Mouse (Mus musculus) ovary, adult 18-20 months (tissue): ENCODE data around the gene Cdkal1.

Experiments
- DNase-seq: peaks from one replicate; pipeline ENCODE4 v3.0.0; 2022; ENCODE audit warnings: low spot score, mixed read lengths

The Cdkal1 gene

DNA sequence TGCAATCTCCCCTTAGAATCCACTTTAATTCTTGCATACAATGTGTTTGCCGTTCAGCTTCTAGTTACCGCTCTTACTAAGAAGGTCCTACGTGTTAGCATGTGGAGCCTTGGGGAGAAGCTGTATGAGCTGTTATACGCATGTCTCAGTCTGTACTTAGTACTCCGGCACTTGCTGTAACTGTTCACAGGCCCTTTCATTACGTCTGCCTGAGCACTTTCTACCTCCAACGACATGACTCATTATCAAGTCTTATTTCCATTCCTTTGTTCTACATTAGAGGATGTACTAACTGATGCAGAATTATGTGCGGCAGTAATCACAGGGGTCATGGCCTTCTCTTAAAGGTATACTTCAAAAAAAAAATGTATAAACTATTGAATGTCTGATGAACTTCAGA lies 89.1 kb downstream of the Cdkal1 start:
- no peak for DNase-seq

DNA sequence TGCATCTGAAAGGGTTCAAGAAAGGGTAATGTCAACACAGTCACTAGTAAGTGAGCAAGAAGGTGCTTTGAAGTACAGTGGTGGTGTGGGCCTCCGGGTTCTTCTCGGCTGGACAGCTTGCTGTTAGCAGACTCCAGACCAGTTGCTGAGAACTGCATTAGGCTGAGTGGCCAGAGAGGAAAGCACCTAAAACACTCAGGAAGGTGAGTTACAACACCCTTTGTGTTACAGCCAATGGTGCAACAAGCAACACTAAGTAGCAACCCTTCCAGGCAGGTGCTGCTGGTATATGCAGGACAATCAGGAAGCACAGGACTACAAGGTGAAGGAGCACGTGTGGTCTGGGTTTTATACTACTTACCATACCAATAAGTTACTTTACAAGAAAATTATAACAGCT lies 90.2 kb downstream of the Cdkal1 start:
- DNase-seq = no peak

DNA sequence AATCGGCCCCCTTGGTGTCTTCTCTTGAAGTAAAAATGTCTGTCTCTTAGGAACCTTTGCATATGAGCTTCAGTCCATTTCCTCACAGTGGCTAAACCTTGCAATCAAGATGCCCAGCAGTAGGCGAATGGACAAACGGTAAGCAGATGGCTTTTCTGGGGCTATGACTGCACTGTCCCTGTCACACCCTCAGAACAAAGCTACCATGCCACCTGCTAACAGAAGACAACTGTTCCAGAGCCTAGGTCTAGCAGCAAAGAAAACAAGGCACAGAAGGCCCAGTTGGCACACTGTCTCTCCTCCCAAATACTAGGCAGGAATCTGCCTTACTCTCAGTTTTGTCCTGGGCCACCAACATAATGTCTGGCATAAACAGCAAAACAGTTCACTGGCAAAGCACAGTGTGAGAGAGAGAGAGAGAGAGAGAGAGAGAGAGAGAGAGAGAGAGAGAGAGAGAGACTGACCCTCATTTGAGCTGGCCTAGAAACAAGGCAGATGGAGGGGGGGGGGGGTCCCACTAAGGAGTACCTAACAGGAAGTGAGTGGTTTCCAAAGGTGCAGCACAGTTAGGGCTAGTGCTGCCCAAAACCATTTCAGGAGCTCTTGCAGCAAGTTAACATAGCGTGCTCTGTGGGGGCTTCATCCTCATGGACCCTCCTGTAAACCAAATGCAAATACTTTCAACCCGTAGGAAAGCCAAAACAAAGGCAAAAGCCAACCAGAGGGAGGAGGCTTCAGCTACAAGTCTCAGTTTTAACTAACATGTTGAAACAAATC lies 95.6 kb downstream of the Cdkal1 start:
- DNase-seq = no peak

DNA sequence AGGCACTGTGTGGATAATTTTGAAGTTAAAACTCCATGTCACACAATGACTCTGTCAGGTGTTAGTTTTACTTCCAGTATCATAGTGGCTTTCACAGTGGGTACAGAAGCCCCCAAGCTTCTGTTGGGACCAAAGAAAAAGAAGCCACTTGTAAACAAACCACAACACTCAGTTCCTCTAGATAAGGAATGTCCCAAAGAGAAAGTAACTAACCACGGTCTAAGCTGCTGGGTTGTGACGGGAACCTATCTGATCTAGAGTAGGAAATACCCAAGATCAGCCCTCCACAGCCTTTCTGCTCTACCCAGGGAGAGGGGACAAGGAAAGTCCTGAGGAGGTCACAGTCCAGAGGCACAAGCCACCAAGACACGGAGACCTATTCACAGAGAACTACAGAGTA lies 99.4 kb downstream of the Cdkal1 start:
- no peak for DNase-seq

DNA sequence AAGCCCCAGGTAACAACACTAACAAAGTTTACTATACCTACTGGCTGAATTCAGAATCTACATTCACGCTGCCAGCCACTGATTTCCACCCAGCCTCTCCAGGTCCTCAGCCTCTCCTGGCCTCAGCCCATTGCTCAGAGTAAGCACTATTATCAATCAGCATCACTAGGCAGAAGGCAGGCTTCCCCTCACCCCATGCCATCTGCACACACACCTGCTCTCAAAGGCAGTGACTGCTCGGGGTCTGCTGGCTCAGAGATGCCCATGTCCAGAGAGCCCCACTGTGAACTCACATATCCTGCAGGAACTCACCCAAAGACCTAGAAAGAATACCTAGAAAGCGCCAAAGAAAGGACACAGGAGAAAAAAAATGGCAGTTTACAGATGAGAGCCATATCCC lies 102.2 kb downstream of the Cdkal1 start:
- DNase-seq = no peak

DNA sequence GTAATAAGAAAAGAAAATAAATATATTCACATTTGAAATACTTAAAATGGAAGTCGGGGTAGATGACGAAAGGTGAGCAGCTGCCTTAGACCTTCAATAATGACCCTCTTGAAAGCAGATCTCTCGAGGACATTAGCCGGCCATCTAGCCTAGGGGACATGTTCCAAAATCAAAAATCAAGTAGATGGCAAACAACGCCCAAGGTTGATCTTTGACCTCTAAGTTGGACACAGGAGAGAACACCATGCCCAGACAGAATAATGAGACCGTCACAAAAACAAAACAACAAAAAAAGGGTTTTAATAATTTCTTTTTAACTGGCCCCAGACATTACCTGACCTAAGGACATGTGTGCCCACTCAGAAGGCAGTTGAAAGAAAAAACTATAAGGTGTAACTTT lies 103.4 kb downstream of the Cdkal1 start:
- DNase-seq = no peak

DNA sequence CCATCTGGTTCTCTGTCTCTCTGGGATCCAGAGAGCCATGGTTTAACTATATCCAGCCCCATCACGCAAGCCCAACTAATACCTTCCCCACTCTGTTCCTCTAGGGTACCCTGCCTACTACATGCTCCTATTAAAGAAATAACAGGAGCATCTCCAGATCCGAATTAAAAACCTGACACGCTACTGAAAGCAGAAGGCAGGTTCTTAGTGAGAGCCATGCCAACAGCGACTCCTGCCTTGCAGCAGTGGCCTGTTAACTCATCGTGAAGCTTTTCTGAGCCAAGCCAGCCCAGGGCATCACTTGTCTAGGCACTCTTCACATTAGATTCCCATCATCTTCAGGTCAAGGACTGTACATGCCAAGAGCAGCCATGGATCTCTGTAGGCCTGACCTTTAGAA lies 104.3 kb downstream of the Cdkal1 start:
- no peak for DNase-seq

DNA sequence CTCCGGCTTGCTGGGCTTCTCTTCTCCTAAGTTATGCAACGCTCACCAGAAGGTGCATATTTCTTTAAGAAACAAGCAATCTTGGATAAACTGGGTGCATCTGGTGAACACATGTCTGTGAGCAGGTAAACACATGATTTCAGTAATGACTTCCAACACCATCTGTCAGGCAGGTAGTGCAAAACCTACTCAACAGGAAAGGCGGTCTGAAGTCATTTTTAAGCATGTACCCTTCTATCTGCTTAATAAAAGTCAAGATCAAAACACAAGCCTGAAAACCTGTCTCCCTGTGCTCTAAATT lies 108.2 kb downstream of the Cdkal1 start:
- DNase-seq = no peak

DNA sequence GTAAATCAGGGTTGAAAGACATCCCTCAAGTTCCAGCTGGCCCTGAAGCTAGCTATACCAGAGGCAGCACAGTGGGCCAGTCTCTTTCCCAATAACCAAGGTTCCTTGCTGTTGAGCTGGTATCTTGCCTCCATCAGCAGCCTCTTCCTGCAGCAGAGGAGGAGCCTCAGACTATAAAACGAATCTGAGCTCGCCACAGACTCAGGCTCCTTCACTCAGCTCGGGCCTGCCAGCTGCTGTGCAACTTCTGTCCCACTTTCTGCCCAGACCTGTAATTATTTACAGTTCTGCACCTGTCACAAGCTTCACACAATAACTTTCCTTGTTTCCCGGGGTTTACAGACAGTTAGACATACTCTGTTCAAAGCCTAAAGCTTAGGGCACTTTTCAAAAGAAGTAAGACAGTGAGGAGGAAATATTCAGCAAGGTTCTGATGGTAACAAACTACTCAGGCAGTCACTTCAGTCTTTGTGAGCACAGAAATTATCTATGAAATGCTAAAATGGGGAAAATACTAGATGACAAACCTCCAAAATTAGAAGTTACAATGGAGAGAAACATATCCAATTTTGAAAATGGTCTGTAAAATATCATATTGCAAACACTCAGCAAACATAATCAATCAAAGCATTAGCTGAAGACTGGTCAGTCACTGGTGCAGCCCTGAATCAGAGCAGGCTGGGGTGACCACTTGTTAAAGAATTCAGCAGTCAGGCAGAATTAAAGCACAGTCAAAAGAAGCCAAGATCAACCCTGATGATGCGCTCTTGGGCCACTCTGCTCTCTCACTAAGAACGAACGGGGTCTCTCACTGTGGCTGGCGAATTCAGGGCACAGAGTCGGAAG lies 108.8 kb downstream of the Cdkal1 start:
- DNase-seq = no peak

DNA sequence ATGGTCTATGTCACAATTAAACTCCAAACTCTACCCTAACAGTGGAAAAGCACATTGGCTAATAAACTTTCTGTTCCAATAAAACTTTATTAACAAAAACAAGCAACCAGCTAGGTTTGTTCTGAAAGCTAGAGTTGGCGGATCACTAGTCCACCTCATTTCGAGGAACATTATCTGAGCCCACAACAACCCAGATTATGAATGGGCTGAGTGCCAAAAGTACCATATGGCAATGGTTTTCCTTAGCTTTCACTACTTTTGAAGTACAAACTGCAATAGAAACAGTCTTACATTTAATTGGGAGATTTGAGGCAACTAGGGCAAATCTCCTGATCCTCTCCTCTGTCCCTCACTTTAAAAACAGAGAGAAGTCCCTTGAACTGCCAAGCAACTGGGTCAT lies 110.4 kb downstream of the Cdkal1 start:
- no peak for DNase-seq

DNA sequence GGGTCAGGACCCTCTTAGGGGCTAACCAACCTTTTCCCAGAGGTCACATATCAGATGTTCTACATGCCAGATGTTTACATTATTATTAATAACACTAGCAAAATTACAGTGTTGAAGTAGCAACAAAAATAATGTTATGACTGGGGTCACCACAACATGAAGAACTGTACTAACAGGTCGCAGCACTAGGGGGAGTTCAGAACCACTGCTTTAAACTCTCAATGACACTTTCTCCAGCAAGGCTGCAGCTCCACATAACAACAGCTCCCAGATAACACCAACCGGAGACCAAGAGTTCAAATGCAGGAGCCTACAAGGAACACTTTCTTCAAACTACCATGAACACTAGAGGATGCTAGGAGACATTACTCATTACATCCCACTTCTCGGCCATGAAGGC lies 111.3 kb downstream of the Cdkal1 start:
- DNase-seq = no peak

DNA sequence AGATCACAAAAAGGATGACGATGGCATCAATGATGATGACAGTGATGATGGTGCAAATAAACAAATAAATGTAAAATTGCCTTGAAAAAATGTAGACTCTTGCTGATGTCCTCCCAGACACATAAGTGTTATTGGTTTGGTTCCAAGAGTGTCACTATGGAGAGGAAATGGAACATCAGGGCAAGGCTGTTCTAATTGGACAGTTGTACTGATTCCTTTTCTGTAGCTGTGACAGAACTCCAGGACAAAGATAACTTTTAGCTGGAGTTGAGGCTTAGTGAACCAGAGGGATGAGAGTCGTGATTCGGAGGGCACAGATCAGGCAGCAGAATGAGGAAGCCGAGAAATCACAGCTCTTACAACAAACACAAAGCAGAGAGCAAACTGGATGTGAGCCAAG lies 111.7 kb downstream of the Cdkal1 start:
- no peak for DNase-seq

DNA sequence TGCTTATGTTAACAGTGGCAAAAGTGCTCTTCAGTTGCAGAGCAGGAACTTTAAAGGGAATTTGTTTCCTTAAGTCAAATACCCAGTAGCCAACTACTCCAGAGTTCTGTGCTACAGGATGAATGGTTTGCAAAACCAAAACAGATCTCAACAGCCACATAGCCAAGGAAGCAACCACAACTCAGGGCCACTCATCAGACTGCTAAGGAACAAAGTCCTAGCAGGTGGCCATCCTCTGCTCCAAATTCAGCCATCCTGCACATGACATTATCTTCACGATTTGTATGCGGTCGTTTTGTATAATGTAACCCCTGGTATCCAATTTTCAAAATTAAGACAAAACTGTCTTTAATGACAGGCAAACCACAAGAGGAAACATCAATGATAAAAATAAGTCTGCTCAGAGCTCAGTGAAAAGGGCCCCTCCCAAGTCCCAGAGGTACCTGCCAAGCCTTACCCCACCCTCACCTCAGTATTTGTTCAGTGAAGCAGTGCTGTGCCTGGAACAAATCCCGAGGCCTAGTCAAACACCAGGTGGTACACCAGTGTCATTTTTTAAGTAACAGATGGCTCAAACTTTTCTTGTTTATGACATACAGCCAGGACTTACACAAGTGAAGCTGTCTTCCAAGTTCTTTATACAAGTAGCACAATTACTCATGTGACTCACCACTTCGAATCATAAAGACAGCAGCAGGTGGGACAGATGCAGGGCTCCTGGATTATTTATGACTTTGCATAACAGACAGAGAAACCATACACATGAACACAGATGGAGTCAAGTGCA lies 117.6 kb downstream of the Cdkal1 start:
- no peak for DNase-seq

DNA sequence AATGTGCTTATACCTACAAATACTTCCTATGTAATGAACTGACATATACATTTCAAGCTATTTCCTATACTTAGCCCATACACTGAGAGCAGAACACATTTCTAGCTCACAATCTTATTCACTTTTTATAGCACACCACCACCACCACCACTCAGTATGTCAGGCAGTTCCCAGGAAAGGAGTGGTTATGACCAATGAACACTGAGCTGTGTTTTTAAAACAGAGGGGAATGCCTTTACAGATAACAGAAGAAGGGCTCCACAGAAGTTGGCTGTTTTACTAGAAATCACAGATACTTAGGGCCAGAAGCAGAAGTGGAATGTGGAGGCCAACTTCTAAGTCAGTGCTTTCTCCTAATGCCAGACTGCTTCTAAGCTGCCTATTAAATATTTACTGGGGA lies 121.0 kb downstream of the Cdkal1 start:
- no peak for DNase-seq

DNA sequence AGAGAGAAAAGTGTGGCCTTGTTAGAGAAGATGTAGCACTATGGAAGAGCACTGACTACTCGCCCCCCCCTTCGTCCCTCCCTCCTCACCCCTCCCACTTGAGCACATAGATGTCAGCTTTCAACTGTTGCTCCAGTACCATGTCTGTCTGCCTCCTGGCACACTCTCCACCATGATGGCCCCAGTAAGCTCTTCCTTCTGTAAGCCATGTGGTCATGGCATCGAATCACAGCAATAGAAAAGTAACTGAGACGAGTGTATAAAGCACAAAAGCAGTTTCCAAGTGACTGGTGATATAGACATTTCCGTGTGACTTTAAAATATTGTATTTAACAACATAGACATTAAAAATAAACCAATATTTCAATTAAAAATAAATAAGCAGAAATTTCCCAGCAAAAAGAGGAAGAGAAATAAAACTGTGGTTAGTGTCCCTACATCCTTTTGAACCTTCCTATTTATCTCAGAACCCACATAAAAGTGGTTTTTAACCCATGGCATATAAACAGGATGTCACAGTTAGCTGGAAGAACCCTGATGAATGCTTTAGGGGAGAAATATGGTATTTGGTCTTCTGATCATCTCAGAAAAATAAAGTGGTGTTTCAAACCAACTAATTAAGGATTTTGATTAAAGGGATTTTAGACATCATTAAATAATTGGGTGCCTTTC lies 129.2 kb downstream of the Cdkal1 start:
- DNase-seq = no peak

DNA sequence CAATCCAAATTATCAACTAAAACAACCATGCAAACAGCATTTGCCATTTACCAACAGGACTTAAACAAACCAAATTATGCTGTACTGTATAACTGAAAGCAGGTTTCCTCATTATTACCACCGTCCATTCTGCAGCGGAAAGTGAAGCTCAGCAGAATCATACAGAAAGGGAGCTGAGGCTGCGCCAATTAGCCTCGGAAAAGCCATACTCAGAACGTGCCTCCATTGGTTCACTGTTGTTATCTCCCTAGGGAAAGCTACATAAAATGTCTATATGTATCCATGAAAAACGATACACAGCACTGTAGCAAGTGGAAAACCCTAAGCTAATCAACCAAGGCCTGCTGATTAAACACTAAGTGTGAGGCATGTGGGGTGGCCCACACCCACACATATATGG lies 130.6 kb downstream of the Cdkal1 start:
- no peak for DNase-seq

DNA sequence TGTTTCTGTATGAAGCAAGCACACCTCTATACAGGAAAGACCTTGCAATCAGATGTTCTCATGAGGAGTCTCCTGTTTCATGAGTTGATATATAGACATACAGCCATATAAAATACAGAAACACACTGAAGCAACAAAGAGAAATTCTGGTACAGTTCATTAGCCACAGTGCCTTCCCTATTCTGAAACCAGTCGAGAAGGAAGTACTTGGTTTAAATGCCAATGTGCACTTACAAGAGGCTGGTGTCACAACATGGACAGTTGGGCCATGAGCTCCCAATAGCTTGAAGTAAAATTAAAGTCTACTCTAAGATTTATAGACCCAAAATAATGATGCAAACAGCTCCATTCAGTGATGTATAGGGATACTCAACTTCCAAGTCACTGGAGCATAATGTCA lies 132.3 kb downstream of the Cdkal1 start:
- DNase-seq = no peak

DNA sequence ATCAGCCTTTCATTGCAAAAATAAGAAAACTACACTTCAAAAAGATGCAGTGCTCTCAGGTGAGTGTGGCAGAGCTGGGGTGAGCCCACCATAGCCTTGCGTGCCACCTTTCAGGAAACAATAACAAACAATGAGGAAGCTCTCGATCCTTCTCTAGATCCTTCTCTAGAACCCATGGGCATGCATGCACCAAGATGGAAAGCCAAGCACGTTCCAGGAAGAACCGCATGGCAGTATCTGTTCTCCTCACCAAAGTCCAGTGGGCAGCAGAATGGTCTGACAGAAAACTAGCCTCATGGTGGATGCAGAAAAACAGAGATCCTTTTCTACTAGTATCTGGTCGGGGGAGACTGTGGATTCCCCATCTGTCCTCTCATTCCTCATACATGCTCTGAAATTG lies 134.3 kb downstream of the Cdkal1 start:
- DNase-seq = no peak

DNA sequence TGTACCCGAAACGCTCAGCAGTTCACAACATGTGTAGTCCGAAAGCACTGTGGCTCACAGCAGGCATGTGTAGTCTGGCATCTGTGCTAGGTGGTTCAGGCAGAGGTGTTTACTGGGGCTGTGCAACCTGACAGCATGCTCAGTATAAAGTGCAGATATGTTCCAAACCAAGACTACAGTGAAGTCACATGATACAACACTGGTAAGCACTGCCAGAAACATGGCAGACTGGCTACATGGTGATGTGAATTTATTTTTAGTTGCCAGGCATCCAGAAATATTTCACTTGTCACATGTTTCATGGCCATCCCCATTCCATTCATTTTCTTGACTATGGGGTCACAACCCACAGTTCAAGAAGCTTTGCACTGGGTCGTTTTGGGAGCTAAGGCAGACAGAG lies 138.9 kb downstream of the Cdkal1 start:
- no peak for DNase-seq

DNA sequence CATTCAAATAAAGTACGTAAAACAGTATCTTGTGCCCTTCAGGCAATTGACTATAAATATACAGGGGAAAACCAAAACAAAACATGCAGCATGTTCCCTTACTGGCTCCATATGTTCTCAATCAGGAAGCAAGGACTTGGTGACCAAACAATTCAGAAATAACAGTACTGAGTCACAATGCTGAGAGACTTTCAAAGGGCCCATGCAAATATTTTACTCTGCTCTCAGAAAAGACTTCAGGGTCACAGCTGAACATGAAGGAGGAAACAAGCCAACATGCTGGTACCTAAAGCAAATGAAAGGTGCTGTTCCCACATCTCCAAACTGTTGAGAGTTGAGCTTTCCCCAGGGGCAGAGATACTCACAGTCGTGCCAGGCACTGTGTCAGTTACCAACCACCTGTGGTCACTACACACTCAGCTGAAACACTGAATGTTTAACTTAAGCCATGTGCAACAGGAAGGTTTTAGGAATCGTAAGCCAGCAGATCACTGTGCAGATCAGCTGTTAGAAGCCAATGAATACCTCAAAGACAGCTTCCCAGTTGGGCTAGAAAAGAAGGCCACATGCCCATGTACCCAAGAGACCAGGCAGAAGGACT lies 140.1 kb downstream of the Cdkal1 start:
- no peak for DNase-seq

DNA sequence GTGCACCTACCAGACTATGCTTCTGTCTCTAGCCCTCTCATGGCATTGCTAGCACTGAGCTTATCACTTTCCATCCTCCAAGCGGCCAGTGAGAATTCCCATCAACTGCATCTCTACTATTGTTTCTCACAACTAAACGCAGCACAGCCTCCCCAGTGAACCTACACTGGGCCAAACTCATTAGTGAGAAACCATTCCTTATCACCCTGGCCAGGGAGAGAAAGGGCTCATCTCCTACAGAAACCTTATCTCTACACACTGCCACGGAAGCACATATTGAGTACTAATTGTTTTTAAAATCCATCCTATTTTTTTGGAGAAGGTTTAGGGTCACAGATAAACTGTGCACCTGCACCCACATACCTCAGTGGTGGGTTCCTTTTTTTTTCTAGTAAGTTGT lies 147.9 kb downstream of the Cdkal1 start:
- no peak for DNase-seq

DNA sequence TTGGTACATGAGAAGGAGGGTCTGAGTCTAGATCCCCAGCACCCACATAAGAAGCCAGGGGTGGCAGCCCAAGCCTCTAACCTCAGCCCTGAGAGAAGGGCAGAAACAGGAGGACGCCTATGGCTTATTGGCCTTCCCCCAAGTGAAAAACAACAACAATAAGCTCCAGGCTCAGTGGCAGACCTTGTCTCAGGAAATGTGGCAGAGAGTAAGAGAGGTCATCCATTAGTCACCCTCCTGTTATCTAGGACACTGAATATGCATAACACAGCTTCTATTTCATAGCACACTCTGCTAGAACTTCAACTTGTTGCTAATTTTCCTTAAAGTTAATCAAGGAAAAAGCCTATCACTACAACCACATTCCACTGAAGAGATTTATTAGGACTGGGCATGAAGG lies 154.1 kb downstream of the Cdkal1 start:
- DNase-seq = peak; percentile 7
